Mouse (Mus musculus) mouse trophoblast stem cell (cell line): ENCODE results near the gene Cyb5r1.

Source experiments
- in situ Hi-C, 2 experiments: fragments of 300-500 bp; cut with MseI, MboI; formaldehyde crosslinking; loops; 2 replicates in 1 of 2; 3 replicates in 1 of 2; pipeline ENCODE4 v1.15.1; 2025

Gene Cyb5r1

DNA sequence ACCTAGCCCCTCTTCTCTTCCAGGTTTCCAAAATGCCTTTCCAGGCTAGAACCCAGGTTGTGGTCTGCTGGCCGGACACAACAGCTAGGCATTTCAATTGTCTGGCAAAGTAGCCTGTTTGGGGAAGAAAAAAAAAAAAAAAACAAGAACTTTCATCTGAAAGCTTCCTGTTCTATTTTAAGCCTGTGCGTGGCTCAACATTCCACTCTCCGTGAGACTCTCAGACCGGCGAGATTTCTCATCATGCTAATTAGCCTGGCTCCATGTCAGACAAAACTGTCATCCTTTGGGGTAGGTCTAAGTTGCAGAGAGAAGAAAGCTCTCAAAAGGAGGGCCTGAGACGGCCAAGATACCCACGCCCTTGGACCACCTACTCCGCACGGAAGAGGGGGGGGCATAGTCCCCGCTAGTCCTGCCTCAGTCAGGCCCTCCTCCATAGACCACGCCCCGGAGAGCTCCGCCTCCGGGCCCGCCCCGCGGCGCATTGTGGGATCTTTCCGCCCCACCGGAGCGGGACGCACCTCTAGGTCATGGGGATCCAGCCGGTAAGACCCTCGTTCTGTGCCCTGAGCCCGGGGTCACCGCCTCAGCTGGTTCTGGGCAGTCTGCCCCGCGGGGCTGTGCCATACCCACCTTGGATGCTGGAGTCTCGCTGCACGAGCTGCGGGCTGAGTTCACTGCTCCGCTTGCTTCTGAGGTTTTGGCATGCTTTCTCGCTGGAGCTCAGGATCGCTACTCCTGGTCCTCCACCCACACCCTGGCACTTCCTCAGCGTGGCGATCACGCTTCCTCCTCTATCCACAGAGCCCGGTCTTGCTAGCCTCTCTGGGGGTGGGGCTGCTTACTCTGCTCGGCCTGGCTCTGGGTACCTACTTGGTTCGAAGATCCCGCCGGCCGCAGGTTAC is at the start of gene Cyb5r1:
TSS of gene Cyb5r1 (plus strand) at position 51 of the 905 bp plus-strand sequence.
- in situ Hi-C loops = no loop called here

GRCm38 (mm10) chr1:134357461-134357860 is 47.9 kb upstream of the Cyb5r1 start:
- in situ Hi-C loops = no loop called here

DNA sequence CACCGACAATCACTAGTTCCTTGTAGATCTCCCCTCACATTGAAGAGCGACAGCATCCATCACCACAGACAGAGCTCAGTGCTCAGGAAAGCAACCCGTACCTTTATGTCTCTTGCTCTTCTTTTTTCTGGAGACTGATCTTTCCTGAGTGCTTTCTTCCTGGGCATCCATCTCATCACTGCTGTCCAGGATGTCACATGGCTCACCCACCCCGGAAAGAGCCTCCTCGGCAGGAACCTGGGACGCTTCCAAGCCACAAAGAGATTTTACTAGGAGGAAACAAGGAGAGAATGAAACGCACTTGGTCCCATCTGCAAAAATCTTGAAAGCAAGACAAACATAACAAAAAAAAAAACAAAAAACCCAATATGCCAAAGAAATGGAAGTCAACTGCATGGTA is 44.7 kb upstream of the Cyb5r1 start:
- in situ Hi-C loops = no loop called here

DNA sequence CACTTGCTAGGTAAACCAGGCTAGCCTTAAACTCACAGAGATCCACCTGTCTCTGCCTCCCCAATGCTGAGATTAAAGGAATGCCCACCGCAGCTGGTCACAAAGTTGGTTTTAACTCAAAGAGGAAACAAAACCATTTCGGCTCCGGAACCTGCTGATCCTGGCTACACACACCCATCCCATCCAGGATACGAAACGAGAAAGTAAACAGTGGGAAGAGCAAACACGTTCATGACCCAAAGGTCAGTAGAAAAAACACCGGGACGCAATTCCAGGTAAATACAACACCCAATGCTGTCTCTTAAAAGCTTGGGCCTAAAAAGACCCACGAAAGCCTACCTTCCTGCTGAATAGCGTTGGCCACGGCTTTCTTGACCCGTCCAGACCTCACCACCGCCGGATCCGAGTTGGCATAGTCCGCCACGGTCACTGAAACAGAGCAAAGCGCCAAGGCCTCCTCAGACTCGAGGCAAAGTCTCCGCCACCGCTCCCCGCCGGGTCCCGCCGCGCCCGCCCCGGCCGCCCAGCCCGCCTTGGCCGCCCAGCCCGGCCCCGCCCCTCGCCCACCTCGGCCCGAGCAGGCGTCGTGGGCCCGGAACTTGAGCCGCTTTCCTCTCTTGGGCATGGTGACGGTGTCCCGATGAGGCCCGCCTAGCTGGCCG is 44.0 kb upstream of the Cyb5r1 start:
- in situ Hi-C loops = no loop called here

DNA sequence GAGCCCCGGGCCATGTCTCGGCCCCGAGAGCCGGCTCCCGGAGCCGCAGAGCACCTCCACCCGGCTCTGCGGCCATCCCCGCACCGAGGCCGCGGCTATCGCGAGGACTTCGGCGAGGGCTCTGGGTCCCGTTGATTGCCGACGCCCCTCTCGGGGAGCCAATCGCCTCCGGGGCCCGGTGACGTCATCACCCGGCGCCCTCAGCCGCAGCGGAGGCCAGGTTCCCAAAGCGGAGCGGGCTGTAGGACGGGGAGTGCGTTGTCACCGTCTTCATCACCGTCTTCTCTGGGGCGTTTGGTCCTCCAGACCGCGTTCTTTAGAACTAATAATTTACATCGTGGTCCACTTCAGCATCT is 43.5 kb upstream of the Cyb5r1 start, which contains the start of gene Tmem183a:
TSS of gene Tmem183a (minus strand) at position 123 of the 356 bp plus-strand sequence.
- in situ Hi-C loops = no loop called here

- in situ Hi-C loops = no loop called here
Measured at GRCm38 (mm10) chr1:134363194-134363593, 42.2 kb upstream of the Cyb5r1 start.

DNA sequence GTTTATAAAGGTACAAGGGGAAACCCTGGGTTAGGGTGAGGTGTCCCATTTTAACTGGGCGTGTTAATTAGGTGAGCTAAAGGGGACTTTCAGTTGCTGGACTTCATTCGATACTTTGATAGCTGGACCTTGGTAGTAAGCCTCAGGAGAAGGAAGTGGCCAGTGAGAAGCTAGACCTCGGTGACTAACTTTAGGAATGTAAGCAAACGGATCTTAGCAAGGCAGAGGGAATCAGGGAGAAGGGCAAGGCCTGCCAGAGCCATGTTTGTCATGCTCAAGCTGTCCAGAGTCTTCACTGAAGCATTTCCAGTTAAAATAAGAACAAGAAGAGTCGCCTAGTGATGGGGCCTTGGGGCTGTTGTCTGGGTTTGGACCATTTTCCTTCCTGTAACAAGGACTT is 39.9 kb upstream of the Cyb5r1 start:
- in situ Hi-C loops = no loop called here

DNA sequence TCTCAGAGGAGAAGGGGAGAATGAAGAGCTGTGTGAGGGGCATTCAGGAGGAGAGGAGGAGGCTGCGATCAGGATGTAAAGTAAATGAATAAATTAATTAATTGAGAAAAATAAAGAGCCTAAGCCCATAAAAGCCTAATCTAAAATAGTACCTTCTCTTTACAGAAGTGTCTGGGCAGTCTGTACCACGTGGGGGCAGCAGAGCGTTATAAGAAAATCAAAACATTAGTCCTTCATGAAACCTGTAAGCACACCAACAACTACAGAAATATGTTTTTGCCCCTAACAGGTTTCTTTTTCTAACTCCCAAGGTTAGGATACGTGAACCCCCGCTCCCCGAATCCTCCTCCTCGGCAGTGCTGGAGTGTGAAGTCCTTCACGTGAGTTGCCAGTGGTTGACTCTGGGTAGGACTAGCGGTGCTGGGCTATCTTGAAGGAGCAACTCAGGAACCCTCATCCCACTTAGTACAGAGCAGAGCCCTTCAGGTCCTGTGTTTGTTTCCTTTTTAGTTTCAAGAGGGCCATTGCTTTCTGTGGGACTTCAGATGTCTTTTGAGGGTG is 36.5 kb upstream of the Cyb5r1 start:
- in situ Hi-C loops = no loop called here

DNA sequence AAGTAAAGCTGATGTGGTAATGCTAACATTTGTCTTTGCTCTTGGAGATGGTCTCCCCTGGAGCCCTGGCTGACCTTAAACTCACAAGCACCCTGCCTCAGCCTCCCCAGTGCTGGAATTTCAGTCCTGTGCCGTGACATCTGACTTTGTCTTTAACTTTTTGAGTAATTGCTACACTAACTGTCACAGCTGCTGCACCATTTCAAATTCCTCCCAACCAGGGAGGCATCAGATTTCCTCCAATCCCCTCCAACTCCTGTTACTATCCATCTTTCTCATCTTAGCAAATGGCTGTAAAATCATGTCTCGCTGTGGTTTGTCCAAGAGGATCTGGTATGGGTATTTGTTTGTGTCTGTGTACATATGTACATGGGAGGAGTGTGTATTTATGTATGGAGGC is 31.2 kb upstream of the Cyb5r1 start:
- in situ Hi-C loops = loop anchor here in 1 of 2 experiments (10.0 kb wide), 1 partner anchor 61 kb away; no protein-coding TSS in a partner anchor

DNA sequence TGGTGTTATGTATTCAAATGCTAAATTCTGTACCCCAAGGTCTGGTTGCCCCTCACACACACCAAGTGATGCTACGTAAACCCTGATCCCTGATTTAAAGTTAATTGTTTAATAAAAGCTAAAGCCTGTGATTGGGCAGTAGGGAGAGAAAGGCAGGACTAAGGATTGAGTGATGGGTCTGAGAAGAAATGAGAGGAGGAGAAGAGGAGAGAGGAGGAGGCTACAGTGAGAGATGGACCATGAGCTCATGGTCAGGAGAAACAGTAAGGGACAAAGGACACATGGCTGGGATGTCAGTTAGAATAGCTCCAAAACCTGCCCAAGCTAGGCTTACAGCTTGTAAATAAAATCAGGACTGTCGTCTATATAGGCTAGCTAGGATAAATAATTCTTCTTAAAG is 24.3 kb upstream of the Cyb5r1 start:
- in situ Hi-C loops = no loop called here

GRCm38 (mm10) chr1:134381795-134382625 is 23.3 kb upstream of the Cyb5r1 start:
- in situ Hi-C loops = no loop called here

- in situ Hi-C loops = no loop called here
Measured at GRCm38 (mm10) chr1:134384581-134384980, 20.8 kb upstream of the Cyb5r1 start.

DNA sequence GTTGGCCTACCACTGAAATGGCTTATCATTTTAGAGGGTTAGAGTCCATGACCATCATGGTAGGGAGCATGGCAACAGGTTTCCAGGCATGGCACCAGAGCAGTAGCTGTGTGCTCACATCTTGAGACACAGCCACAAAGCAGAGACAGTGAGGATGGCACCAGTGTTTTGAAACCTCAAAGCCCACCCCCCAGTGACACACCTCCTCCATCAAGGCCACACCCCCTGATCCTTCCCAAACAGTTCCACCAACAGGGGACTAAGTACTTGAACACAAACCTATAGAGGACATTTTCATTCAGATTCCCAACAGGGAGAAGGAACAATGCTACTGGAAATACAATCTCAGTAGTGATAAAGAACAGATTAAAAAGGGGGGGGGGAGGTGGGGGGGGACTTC is 20.2 kb upstream of the Cyb5r1 start:
- in situ Hi-C loops = no loop called here

- in situ Hi-C loops = no loop called here
Measured at GRCm38 (mm10) chr1:134385666-134386065, 19.7 kb upstream of the Cyb5r1 start, which contains the start of gene 4933406M09Rik. TSS of gene 4933406M09Rik (plus strand) at chr1:134385940.

DNA sequence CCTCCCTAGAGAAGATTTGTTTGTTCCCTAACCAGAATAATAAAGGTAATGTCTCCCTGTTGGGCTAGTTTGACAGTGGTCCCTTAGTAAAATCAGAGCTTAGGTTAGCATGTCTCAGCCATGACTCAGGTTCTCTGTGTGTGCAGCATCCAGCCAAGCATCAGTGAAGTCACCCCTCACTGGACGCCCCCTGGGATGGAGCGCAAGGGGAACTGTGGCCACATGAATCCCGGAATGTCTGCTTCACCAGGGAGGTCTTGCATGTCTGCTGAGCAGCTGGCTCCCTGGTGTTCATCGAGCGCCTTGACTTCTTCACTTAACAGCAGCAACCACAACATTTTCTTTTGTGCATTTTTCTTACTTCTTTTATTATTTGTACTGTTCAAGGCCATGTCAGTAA is 11.5 kb upstream of the Cyb5r1 start:
- in situ Hi-C loops = no loop called here

DNA sequence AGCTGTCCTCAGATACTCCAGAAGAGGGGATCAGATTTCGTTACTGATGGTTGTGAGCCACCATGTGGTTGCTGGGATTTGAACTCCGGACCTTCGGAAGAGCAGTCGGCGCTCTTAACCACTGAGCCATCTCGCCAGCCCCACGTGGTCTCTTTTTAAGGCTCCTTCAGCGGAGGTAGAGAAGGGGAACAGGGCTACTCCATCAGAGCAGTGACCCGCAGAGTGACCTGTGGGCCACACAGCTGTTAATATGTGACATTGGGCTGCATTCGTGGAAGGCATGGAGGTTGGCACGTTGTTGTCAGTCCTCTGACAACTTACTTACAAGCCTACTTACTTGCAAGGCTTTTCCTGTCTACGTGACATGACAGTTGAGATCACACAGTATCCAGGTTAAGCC is 7.1 kb upstream of the Cyb5r1 start:
- in situ Hi-C loops = no loop called here

DNA sequence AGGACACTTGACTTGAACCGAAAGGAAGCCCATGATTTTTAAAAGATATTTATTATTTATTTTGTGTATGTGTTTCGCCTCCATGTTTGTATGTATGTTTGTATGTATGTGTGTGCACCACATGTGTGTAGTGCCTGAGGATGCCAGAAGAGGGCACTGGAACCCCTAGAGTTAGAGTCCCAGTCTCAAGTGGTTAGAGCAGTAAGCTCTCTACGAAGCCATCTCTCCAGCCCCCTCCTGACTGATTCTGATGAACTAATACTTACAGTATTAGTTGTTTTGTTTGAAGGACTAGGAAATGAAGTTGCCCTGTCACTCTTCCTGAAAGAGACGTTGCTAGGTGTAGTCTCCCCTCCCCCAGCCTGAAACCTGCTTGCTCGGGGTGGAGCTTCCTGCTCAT is 5.6 kb upstream of the Cyb5r1 start:
- in situ Hi-C loops = no loop called here

GRCm38 (mm10) chr1:134406414-134406771 is 1.0 kb downstream of the Cyb5r1 start:
- in situ Hi-C loops = no loop called here

DNA sequence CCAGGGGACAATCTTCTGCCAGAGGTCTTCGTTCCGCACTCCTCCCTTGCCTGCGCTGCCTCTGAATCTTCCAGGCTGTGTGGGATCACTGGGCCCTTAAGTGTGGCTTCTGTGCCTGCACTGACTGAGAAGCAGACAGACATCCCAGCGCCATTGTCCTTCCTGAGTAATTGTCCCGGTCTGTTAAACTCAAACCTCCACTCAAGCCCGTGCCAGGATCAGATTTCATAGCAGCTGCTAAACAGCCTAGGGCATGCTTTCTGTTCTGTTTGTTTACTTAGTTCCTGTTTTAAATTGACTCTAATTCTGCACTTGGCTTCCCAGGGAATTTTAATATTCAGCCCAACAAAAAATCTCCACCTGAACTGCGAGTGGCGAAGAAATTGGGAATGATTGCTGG is 2.7 kb downstream of the Cyb5r1 start:
- in situ Hi-C loops = no loop called here

DNA sequence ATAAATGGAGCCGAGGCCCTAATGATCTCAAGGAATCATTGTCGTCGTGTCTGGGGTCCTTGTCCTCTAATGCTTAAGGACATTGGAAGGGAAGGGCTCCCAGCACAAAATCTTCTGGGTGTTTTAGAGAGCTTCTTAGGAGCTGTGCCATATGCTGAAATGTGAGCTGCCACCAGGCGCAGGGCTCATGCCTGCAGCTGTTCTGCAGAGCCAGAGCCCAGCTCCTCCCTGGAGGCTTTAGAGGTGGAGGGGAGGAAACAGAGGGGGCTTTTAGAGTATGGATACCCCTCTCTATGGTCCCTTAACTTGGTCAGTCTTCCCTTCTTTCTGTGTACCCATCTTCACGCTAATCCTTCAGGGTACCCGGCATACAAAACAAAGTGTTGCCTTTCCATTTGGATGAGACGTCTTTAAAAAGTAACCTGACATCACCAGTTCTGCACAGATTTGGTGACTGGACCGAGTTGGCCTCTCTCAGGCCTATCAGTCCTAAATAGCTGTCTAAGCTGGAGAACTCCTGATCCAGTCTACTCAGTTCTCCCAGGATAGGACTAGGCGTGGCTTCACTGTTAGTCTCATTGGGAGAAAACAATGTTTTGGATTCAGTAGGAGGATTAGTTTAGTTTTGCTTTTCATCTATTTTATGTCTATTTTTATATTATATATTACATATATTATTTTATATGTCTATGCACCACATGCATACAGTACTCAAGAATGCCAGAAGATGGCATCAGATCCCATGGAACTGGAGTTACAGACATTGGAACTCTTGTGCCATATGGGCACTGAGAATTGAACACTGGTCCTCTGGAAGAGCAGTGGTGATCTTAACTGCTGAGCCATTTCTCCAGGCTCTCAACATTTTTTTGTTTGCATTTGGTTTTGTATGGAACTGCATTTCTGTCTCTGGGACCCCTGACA is 6.6 kb downstream of the Cyb5r1 start:
- in situ Hi-C loops = no loop called here

- in situ Hi-C loops = no loop called here
Measured at GRCm38 (mm10) chr1:134414038-134414437, 8.7 kb downstream of the Cyb5r1 start.
